Mouse (Mus musculus) 416B (cell line): Measurements from ENCODE around the gene Rbck1.

ENCODE experiments used
- DNase-seq: peaks from one replicate; pipeline ENCODE4 v3.0.0; 2011; ENCODE audit warnings: low read depth

The Rbck1 gene

GRCm38 (mm10) chr2:152344361-152344760 lies 11.9 kb upstream of the Rbck1 start:
- peak; percentile 46 for DNase-seq

GRCm38 (mm10) chr2:152343329-152344213 lies 11.1 kb upstream of the Rbck1 start, which contains the start of gene Trib3:
Gene Trib3 (minus strand): TSS chr2:152344032.
- DNase-seq, result peak; percentile 93

GRCm38 (mm10) chr2:152339631-152340179 lies 7.3 kb upstream of the Rbck1 start:
- no peak for DNase-seq

GRCm38 (mm10) chr2:152338319-152338718 lies 5.9 kb upstream of the Rbck1 start:
- no peak for DNase-seq

- DNase-seq, result no peak
Observed at GRCm38 (mm10) chr2:152337591-152338212, 5.2 kb upstream of the Rbck1 start.

GRCm38 (mm10) chr2:152336856-152337255 lies 4.4 kb upstream of the Rbck1 start:
- no peak for DNase-seq

GRCm38 (mm10) chr2:152335289-152335820 lies 2.9 kb upstream of the Rbck1 start:
- no peak for DNase-seq

- no peak for DNase-seq
Observed at GRCm38 (mm10) chr2:152333345-152334006, 1.0 kb upstream of the Rbck1 start.

- DNase-seq, result no peak
Observed at GRCm38 (mm10) chr2:152330858-152331423, 1.5 kb downstream of the Rbck1 start.

GRCm38 (mm10) chr2:152327980-152328379 lies 4.5 kb downstream of the Rbck1 start:
- DNase-seq, result no peak

GRCm38 (mm10) chr2:152326654-152327053 lies 5.8 kb downstream of the Rbck1 start:
- DNase-seq, result peak; percentile 74

GRCm38 (mm10) chr2:152326157-152326556 lies 6.3 kb downstream of the Rbck1 start:
- DNase-seq, result no peak

GRCm38 (mm10) chr2:152324842-152325241 lies 7.6 kb downstream of the Rbck1 start:
- no peak for DNase-seq

- DNase-seq, result no peak
Observed at GRCm38 (mm10) chr2:152323971-152324370, 8.5 kb downstream of the Rbck1 start.

GRCm38 (mm10) chr2:152322198-152322597 lies 10.3 kb downstream of the Rbck1 start:
- no peak for DNase-seq

- DNase-seq, result no peak
Observed at GRCm38 (mm10) chr2:152321558-152321957, 10.9 kb downstream of the Rbck1 start.

GRCm38 (mm10) chr2:152317054-152317453 lies 15.4 kb downstream of the Rbck1 start:
- DNase-seq, result no peak

- DNase-seq, result no peak
Observed at GRCm38 (mm10) chr2:152313926-152314325, 18.5 kb downstream of the Rbck1 start.

- no peak for DNase-seq
Observed at GRCm38 (mm10) chr2:152312996-152313395, 19.5 kb downstream of the Rbck1 start.

- DNase-seq, result no peak
Observed at GRCm38 (mm10) chr2:152307186-152307585, 25.3 kb downstream of the Rbck1 start.

GRCm38 (mm10) chr2:152305480-152305879 lies 27.0 kb downstream of the Rbck1 start:
- DNase-seq, result no peak

- no peak for DNase-seq
Observed at GRCm38 (mm10) chr2:152303781-152304180, 28.7 kb downstream of the Rbck1 start.
